Mouse (Mus musculus): ENCODE results near the gene Flt3. TPM values are rescaled to one million over a fixed set of nuclear protein-coding genes. Genes with fewer than 3 reads are reported as not detected.

Flt3 gene
- polyA plus RNA-seq, 1 experiment: 0.53 TPM

- H3K4me1 ChIP-seq (ENCODE audit: control insufficient read depth, insufficient read depth, insufficient read length, low read length): no peaks in the 10 kb centered on the region
- no peak overlapping the region for H3K27ac ChIP-seq (ENCODE audit: insufficient read depth, low read depth, low read length)
- H3K36me3 ChIP-seq (ENCODE audit: control insufficient read depth, insufficient read depth, low read length): no peaks in the 10 kb centered on the region
- no peaks in the 10 kb centered on the region for H3K27me3 ChIP-seq (ENCODE audit: control insufficient read depth, insufficient read depth, low read length)
- WGBS: 85% methylated on average over 8 of the region's 8 CpGs
- no peak for TF ChIP-seq POLR2A (IDR thresholded peaks at IDR 0.05; ENCODE audit: low read depth, low read length)
- no peak for TF ChIP-seq CTCF (IDR thresholded peaks at IDR 0.05; ENCODE audit: extremely low read depth, insufficient read length, insufficient replicate concordance, low read depth, low read length)
- H3K4me3 ChIP-seq (ENCODE audit: low read depth, low read length): no peak overlapping the region
Observed at GRCm38 (mm10) chr5:147370276-147370675, 30.0 kb downstream of the Flt3 start.

DNA sequence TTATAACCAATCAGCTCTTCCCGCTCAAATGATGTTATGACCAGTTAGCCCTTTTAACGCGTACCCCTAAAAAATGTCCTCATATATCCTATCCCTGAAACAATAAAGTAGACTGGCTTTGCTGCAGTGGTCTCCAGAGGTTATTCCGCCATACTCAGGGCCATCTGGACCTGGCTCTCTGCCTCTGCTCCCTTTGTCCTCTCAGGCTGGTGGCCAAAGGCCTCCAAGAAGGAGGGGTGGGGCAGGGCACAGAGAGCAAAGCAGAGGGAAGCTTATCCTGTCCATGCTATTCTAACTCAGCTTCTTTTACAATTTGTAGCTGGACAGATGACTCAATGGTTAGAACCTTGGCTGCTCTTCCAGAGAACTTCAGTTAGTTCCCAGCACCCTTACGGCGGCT is 32.1 kb downstream of the Flt3 start:
- 93% methylated on average over 6 of the region's 6 CpGs for WGBS
- no peak for TF ChIP-seq CTCF (IDR thresholded peaks at IDR 0.05; ENCODE audit: extremely low read depth, insufficient read length, insufficient replicate concordance, low read depth, low read length)
- TF ChIP-seq POLR2A (IDR thresholded peaks at IDR 0.05; ENCODE audit: low read depth, low read length): no peak

GRCm38 (mm10) chr5:147365995-147366765 is 34.1 kb downstream of the Flt3 start:
- TF ChIP-seq POLR2A (IDR thresholded peaks at IDR 0.05; ENCODE audit: low read depth, low read length): no peak
- Histone ChIP-seq H3K4me1 (ENCODE audit: control insufficient read depth, insufficient read depth, insufficient read length, low read length) (0 out of 2 replicates have a peak, but pooled peaks cover 3% of the 10 kb centered on the region), H3K27me3 (ENCODE audit: control insufficient read depth, insufficient read depth, low read length) (no peaks in the 10 kb centered on the region), H3K27ac (ENCODE audit: insufficient read depth, low read depth, low read length) (no peak overlapping the region), H3K4me3 (ENCODE audit: low read depth, low read length) (no peak overlapping the region), H3K36me3 (ENCODE audit: control insufficient read depth, insufficient read depth, low read length) (no peaks in the 10 kb centered on the region)
- 51% methylated on average over 16 of the region's 16 CpGs for WGBS

More for the DNA sequence above, 32.1 kb downstream of the Flt3 start:
- Histone ChIP-seq H3K4me1 (ENCODE audit: control insufficient read depth, insufficient read depth, insufficient read length, low read length) (0 out of 2 replicates have a peak, but pooled peaks cover 3% of the 10 kb centered on the region), H3K27me3 (ENCODE audit: control insufficient read depth, insufficient read depth, low read length) (no peaks in the 10 kb centered on the region), H3K4me3 (ENCODE audit: low read depth, low read length) (no peak overlapping the region), H3K36me3 (ENCODE audit: control insufficient read depth, insufficient read depth, low read length) (no peaks in the 10 kb centered on the region), H3K27ac (ENCODE audit: insufficient read depth, low read depth, low read length) (no peak overlapping the region)

DNA sequence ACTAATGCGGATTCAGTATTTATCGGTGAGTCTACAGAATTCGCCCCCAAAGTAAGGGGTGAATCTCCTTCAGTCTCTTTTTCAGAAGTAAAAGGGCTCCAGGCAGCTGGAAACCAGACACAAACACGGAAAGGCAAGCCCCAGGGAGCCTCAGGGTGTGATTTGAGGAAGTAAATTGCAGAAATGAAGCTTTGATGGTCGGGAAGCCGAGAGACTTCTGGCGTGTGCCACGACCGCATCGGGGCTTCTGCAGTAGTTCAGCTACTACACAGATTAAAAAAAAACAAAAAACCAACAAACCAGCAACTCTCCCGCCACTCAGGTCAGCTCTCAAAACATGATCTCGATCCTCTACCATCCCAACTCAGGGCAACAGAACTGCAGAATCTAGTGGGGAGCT is 37.2 kb downstream of the Flt3 start:
- H3K27me3 ChIP-seq (ENCODE audit: control insufficient read depth, insufficient read depth, low read length): no peaks in the 10 kb centered on the region; the same call in 1 of the 2 replicates
- no peak overlapping the region for H3K4me3 ChIP-seq (ENCODE audit: low read depth, low read length)
- H3K36me3 ChIP-seq (ENCODE audit: control insufficient read depth, insufficient read depth, low read length): no peaks in the 10 kb centered on the region
- no peak overlapping the region for H3K27ac ChIP-seq (ENCODE audit: insufficient read depth, low read depth, low read length)
- WGBS: 64% methylated on average over 12 of the region's 12 CpGs
- 0 out of 2 replicates have a peak, but pooled peaks cover 3% of the 10 kb centered on the region for H3K4me1 ChIP-seq (ENCODE audit: control insufficient read depth, insufficient read depth, insufficient read length, low read length)
- TF ChIP-seq CTCF (IDR thresholded peaks at IDR 0.05; ENCODE audit: extremely low read depth, insufficient read length, insufficient replicate concordance, low read depth, low read length): no peak
- no peak for TF ChIP-seq POLR2A (IDR thresholded peaks at IDR 0.05; ENCODE audit: low read depth, low read length)

GRCm38 (mm10) chr5:147358481-147358880 is 41.8 kb downstream of the Flt3 start:
- Histone ChIP-seq H3K4me1 (ENCODE audit: control insufficient read depth, insufficient read depth, insufficient read length, low read length) (no peaks in the 10 kb centered on the region), H3K27ac (ENCODE audit: insufficient read depth, low read depth, low read length) (no peak overlapping the region), H3K4me3 (ENCODE audit: low read depth, low read length) (no peak overlapping the region), H3K36me3 (ENCODE audit: control insufficient read depth, insufficient read depth, low read length) (no peaks in the 10 kb centered on the region), H3K27me3 (ENCODE audit: control insufficient read depth, insufficient read depth, low read length) (no peaks in the 10 kb centered on the region; the same call in 1 of the 2 replicates)
- TF ChIP-seq POLR2A (IDR thresholded peaks at IDR 0.05; ENCODE audit: low read depth, low read length): no peak
- no peak for TF ChIP-seq CTCF (IDR thresholded peaks at IDR 0.05; ENCODE audit: extremely low read depth, insufficient read length, insufficient replicate concordance, low read depth, low read length)
- 88% methylated on average over 11 of the region's 11 CpGs for WGBS

GRCm38 (mm10) chr5:147357536-147357935 is 42.8 kb downstream of the Flt3 start:
- Histone ChIP-seq H3K36me3 (ENCODE audit: control insufficient read depth, insufficient read depth, low read length) (no peaks in the 10 kb centered on the region), H3K4me1 (ENCODE audit: control insufficient read depth, insufficient read depth, insufficient read length, low read length) (no peaks in the 10 kb centered on the region), H3K4me3 (ENCODE audit: low read depth, low read length) (no peak overlapping the region), H3K27me3 (ENCODE audit: control insufficient read depth, insufficient read depth, low read length) (no peaks in the 10 kb centered on the region; the same call in 1 of the 2 replicates), H3K27ac (ENCODE audit: insufficient read depth, low read depth, low read length) (no peak overlapping the region)
- peak; percentile 61; the same call in 1 of the 2 replicates for TF ChIP-seq CTCF (IDR thresholded peaks at IDR 0.05; ENCODE audit: extremely low read depth, insufficient read length, insufficient replicate concordance, low read depth, low read length)
- TF ChIP-seq POLR2A (IDR thresholded peaks at IDR 0.05; ENCODE audit: low read depth, low read length): no peak
- WGBS: 46% methylated on average over 3 of the region's 3 CpGs

DNA sequence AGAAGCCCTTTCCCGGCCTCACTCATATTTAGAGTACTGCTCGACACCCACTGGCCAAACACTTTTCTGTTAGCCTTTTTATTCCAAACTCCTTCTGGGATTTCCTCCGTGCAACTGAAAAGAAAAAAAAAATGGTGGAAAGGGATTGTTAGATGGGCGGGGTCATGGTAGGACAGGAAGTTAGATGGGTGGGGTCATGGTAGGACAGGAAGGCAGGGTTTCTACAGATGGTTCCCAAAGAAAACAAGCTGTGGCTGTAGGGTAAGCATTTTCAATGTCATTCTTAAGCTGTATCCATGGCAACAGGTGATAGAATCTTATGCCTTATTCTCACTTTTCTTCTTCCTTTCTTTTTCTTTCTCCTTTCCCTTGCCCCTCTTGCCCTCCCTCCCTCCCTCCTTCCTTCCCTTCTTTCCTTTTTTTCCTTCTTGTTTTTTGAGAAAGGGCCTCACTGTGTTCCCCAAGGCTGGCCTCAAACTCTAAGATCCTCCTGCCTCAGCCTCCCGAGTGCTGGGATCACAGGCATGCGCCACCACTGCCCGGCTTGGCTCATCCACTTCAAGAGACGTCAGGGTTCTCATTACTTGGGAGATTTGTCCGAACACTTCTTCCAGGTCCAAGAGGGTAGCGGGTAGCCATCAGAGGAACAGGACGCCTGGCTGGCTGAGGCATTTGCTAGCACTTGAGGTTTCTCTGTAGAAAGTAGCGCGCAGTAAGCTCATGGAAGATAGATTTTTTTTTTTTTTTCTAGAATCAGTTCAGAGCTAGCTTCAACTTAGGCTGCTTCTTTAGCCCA is 43.8 kb downstream of the Flt3 start:
- Histone ChIP-seq H3K4me1 (ENCODE audit: control insufficient read depth, insufficient read depth, insufficient read length, low read length) (no peaks in the 10 kb centered on the region), H3K36me3 (ENCODE audit: control insufficient read depth, insufficient read depth, low read length) (no peaks in the 10 kb centered on the region), H3K27me3 (ENCODE audit: control insufficient read depth, insufficient read depth, low read length) (no peaks in the 10 kb centered on the region; the same call in 1 of the 2 replicates), H3K4me3 (ENCODE audit: low read depth, low read length) (no peak overlapping the region), H3K27ac (ENCODE audit: insufficient read depth, low read depth, low read length) (no peak overlapping the region)
- WGBS: 86% methylated on average over 13 of the region's 13 CpGs
- TF ChIP-seq POLR2A (IDR thresholded peaks at IDR 0.05; ENCODE audit: low read depth, low read length): no peak
- no peak for TF ChIP-seq CTCF (IDR thresholded peaks at IDR 0.05; ENCODE audit: extremely low read depth, insufficient read length, insufficient replicate concordance, low read depth, low read length)
